Mouse (Mus musculus): Measurements from ENCODE around the gene Rbbp4. TPM values are rescaled to one million over a fixed set of nuclear protein-coding genes. Genes with fewer than 3 reads are reported as not detected.

The Rbbp4 gene
- total RNA-seq, 2 experiments from 2014 or later, result 123 to 129 TPM

DNA sequence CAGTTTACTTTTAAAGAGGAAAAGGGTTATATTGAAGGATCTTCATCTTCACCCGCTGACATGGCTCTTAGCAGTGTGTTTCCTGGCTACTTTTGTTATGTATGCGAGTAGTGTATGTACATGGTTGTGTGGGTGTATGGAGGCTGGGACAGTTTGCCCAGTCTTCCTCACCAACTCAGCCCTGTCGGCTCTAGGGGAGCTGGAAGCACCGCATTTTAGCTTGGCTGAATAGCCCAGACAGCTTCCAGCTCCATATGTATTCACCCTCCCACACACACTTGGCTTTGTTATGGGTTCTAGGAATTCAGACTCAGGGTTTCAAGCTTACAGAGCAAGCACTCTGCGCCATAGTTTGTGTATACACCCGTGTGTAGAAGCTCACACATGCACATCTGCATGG is 15.9 kb upstream of the Rbbp4 start:
- peak; percentile 51 for DNase-seq

DNA sequence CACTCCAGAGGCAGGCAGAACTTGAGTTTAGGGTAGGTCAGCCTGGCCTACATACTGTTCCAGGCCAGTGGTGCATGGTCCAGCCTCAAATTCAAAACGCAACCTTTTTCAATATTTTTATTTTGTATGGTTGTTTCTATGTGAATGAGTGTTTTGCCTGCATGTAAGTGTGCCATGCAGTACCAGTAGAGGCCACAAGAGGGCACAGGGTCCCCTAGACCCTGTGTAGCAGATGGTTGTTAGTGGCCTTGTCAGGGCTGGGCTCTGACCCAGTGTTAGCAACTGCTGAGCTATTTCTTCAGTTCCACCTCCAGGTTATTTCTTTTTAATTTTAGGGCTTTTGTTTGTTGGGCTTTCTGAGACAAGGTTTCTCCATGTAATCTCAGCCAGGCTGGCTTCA is 15.5 kb upstream of the Rbbp4 start:
- peak; percentile 25 to 45 for DNase-seq

DNA sequence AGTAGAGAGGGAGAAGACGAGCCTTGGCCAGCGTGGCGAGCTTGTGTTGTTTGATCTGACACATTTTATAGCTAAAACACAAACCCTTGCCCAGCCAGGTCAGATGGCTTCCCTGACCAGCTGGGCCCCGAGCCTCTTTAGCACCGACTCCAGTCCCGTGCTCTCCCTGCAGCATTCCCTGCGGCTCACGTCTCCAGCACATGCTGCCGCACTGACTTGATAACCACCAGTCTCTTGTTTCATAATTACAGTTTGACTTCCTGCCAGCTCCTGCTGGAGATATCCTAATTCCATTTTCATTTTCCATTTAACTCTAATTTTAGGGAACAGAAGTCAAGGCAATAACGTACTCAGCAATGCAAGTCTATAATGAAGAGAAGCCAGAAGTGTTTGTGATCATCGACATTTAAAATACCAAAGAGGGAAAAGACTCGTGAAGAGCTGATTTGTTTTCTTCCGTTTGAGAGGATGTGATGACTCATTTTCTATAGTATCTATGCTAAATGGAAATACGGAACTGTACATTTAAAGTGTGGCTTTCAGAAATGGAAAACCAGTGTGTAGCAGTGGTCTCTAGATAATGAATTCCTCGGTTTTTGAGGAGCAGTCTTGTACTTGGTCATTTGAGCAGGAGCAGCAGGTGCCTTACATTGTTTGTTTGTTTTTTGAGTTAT is 11.4 kb upstream of the Rbbp4 start:
- DNase-seq, result peak; percentile 34 to 46

DNA sequence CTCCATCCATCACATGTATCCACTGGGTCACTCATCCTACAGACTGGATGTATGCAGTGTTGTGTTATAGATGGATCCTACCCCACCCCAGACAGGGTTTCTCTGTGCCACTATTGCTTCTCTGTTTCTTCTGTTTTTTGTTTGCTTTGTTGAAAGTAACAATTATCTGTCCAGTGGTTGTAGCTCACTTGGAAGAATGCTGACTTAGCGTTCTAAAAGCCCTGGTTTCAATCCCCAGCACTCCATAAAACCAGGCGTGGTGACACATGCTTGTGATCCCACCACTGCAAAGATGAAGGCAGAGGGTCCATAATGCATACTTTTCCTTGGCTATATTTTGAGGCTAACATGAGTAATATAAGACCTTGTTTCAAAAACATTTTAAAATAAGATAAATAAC is 7.5 kb upstream of the Rbbp4 start:
- DNase-seq, result no peak

DNA sequence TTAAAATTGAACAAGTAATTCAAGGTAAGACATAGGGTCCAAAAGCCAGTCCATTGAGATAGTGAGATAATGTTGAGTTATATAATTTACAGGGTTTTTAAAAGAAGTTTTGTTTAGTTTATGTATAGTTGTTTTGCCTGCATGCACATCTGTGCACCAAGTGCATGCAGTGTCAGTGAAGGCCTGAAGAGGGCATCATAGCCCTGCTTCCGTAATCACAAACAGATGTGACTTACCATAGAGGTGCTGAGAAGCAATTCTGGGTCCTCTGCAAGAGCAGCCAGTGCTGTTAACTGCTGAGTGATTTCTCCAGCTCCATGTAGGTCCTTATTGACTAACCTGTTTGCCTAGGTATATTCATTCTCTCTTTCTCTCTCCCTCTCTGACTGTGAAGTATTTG is 6.7 kb upstream of the Rbbp4 start:
- DNase-seq, result no peak

DNA sequence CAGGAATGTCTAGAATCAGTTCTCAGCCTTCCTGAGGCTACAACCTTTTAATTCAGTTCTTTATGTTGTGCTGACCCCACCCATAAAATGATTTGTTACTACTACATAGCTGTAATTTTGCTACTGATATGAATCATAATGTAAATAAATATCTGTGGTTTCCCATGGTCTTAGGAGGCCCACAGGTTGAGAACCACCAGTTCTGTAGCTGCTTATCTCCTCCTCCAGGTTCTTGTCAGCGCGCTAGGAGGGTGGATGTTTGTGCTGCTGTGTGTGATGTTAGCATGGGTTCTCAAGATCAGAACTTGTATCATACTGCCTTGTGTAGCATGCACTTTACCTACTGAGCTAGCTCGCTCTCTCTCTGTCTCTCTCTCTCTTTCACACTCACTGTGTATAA is 4.6 kb upstream of the Rbbp4 start:
- DNase-seq, result no peak

DNA sequence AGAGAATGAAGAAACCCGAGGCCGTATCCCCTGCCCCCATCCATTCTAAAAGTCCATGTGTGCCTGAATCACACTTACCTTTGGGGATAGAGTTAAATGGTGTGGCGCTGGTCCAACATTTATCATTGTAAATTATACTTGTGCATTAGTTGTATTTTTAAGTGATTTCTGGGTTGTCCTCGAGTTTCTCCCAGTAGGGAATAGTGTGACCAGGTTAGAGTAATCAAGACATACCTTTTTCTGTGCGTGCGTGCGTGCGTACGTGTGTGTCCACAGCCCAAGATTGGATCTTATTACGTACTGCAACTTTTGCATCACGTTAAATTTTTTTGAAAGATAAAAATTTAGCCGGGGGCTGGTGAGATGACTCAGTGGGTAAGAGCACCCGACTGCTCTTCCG is 1.1 kb upstream of the Rbbp4 start:
- DNase-seq, result no peak

DNA sequence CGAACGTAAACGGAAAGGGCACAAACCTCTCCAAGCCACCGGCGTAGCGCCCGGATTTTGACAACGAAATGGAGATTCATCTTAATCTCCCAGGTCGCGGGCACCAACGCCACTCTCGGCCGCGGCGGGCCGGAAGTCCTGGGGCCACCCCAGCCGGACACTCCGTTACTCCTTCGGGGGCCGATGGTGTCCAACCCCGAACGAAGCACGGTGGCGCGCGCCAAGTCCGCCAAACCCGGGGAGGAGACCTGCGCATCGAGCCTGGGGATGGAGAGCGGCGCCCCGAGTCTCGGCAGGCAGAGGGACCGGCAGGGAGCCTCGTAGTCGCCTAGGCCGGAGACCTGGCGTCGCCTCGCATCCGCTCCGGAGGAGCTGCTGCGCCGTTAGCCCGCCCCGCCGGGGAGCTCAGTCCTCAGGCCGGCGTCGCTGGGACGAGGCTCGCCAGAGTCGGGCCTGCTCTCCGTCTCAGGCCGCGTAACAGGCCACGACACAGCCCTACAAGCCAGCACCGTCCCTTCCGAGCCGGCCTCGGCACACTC is 424 bp downstream of the Rbbp4 start:
- DNase-seq, result no peak

DNA sequence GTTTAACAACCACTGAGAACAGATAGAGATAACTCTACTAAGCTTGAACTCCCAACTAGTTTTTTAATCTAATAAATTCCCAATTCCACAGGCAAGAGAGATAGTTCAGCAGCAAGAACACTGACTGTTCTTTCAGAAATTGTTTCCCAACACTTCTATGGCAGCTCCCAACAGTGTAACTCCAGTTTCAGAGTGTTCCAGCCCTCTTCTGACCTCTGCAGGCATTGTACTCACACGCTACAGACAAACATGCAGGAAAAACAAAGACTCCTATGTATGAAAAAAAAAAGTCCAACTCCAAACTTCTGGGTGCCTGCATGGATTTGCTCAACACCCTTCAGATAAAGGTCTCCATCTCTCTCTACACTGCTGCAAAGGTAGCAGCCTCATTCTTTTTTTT is 2.3 kb downstream of the Rbbp4 start:
- no peak for DNase-seq

DNA sequence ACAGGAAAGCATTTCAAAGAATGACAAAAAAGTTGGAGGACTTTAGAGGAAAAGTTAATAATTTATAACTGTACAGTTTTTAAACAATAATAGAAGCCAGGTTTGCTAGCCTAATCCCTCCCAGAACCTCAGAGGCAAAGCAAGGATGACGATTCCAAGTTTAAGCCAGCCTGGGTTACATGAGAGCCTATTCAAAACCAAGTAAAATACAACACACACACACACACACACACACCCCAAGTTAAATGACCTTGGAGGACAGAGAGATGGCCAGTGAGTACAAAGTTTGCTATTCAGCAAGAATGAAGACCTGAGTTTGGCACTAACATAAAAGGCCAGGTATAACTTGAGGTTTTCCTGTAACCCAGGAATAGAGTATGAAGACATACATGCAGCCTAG is 9.0 kb downstream of the Rbbp4 start:
- no peak for DNase-seq

DNA sequence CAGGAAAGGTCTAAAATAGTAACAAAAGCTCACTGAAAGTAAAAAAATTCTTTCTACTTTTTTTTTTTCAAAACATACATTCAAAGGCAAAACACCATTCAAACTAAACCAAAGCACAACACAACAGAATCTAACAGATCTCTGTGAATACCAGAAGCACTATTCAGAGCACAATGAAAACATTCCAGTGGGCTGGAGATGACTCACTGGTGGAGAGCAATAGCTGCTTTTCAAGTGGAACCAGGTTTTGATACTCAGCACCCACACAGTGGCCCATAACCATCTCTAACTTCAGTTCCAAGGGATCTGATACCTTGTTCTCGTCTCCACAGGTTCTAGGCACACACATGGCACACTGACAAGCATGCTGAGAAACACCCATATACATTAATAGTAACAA is 10.4 kb downstream of the Rbbp4 start:
- DNase-seq, result no peak

DNA sequence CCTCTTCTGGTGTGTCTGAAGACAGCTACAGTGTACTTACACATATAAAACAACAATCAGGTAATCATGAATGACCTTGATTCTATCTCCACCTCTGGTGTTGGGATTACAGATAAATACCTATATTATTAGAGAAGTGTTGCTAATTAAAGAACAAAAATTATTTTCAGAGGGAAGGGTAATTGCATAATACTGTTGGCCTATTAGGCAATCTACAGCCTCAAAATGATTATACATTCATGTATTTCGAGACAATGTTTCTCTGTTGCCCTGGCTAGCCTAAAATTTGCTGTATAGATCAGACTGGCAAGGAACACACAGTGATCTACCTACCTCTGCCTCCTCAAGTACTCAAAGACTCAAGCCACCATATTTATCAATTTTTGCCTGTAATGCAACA is 11.7 kb downstream of the Rbbp4 start:
- no peak for DNase-seq

DNA sequence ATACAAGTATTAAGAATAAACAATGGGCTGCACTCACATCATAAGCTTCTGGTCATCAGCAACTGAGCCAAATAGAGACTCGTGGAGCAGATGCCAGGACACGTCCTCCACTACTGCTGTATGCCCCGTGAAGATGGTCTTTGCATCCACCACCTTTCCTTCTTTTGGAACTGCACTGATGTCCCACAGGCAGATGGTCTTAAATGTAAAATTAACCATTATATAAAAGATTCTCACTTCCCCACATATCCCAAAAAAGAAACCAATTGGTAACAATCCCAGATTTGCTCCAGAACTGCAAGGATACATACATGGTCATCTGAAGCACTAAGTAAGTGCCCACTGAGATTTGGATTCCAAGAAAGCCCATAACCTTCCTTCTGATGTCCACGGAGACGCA is 13.1 kb downstream of the Rbbp4 start:
- DNase-seq, result no peak

DNA sequence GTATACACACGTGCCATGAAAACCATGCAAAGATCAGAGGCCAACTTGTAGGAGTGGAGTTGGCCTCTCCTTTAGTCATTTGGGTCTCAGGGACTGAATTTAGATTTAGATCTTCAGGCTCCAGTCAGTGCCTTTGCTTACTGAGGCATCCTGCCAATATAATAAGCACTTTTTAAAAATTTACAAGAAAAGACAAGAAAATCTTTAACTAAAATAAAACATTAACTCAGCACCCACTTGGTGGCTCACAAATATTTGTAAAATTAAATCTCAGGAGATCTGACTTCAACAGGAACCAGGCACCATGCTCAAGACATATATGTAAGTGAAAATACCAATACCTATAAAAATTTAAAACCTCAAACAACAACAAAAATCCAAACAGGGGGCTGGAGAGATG is 14.3 kb downstream of the Rbbp4 start:
- no peak for DNase-seq

DNA sequence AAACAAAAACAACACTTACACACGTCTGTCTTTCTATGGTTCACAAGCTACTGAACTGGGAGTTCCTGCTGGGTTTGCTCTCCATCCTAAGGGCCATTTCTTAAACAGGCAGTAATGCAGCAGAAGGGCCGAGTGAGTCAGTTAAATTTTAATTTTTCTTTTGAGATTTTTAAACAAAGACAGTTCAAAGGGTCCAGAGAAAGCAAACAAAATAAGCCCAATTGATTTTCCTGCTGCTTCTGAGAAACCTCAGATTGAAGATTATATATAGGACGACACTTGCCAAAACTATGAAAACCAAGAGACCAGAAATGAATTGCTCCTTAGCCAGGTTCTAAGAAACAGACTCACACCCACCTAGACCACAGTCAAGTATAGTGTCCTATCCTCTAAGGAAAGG is 21.3 kb downstream of the Rbbp4 start:
- no peak for DNase-seq

DNA sequence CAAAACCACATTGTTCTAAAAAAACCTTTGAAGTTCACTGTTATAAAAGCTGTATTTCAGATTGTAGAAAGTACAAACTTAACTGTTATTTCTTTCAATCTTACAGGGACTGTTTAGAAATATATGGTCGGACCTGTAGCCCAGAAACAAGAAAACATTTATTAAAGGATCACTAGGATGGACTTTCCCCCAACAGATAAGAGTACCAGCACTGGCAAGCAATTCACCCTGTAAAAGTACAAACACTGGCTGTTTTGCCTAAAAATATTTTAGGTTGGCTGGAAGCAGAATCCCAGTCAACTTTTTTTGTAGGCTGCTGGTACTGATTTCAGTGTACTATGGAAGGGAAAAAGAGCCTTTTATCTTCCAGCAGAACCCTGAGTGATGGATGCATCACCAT is 27.2 kb downstream of the Rbbp4 start:
- DNase-seq, result no peak

DNA sequence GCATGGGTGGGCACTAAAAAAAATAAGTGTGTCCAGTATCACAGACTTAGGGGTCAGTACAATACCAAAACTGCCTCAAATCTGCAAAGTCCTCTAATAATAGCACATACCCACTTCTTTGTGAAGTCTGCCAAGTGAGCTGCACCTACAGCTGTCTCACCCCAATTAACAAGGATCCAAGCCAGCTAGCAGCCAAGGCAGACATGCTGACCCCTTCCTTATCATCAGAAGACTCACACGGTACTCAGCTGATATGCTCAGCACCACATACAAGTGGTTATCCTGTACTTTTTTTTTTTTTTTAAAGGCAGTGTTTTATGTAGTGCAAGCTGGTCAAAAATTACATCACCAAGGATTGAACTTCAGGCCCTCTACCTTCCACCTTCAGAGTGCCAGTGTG is 30.9 kb downstream of the Rbbp4 start:
- DNase-seq, result no peak

DNA sequence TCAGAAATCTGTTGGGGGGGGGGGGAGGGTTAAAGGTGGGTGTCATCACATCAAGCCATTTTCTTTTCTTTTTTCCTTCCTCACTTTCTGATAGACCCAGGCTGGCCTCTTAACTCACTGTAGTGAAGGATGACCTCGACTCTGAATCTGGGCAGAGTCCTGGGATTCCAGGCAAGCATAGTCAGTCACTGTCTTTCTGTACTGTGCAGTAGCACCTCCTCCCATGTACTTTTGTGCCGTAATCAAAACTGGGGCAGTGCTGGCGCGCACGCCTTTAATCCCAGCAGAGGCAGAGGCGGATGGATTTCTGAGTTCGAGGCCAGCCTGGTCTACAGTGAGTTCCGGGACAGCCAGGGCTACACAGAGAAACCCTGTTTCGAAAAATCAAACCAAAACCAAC is 31.4 kb downstream of the Rbbp4 start:
- DNase-seq, result no peak

DNA sequence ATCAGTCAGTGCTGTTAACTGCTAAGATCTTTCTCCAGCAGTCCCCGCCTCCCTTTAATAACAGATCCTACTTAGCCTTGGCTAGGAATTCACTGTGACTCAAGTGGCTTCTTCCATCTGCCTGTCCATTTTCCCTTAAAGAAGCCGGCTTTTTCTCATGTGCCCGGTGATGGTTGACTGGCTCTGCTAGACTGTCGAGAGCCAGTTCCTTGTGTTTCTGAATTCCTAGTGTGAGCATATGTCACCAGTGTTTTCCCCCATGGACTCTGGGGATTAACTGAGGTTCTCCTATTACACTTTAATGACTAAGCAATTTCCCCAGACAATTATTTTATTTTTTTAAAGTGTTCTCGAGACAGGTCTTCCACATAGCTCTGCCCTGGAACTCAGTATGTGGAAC is 31.8 kb downstream of the Rbbp4 start:
- DNase-seq, result no peak

DNA sequence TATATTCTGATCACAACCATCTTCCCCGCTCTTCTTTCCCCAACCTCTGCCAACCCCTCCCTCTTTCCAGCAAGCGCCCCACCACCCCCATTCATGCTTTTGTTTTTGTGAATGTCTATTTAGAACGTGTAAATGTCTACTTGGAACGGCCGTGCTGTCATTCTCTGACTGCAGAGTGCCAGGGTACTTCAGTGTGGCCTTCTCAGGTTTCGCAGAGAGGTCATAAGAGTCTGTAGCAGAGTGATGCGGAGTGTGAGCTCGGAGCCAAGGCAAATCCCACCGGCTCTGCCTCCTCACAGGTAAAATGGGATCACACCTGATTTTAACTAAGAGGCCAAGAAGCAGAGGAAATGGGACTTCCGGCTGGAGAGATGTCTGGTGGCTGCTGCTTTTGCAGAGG is 36.0 kb downstream of the Rbbp4 start:
- no peak for DNase-seq

DNA sequence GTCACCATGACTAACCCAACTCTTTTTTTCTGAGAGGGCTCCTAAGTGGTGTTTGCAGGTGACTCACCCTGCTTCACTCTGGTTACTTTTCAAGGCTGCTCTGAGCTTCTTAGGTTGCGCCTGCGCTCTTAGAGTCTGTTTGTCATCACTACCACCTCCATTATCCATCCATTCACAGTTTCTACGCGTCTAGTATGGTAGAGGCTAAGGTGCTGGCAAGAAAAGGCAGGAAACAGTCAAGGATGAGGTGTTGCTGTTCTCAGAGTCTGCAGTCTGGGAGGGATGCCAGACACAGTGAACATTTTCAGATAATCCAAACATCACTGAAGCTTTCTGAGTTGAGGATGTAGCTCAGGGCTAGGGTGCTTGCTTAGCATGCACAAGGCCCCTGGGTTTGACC is 37.4 kb downstream of the Rbbp4 start:
- no peak for DNase-seq

DNA sequence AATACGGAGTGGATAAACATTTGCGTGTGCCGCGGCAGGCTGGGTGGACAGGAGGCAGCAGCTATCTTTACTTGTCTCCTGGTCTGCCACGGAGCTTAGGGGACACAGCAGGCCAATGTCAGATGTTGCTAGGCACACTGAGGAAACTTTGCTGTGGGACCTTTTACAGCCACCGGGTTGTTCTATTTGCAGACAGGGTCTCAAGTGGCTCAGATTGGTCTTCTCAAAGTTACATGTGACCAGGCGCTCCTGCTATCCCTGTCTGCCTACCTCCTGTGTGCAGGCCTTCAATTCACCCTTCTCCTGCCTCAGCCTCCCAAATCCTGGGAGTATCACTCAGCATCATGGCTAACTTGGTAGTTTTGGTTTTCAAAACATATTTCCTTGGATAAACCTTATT is 39.1 kb downstream of the Rbbp4 start:
- no peak for DNase-seq

DNA sequence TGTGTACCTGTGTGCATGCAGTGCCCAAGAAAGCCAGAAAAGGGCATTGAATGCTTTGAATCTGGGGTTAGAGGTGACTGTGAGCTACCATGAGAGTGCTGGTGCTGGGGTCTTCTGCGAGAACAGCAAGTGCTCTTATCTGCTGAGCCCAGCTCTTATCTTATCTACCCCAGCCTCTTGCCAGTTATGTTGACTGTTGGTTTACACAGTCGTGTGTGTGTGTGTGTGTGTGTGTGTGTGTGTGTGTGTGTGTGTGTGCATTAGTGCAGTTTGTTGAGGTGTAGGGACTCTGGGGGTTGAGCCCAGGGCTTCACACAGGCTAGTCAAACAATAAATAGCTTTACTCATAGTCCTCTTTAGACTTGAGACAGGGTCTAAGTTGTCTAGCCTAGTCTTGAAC is 40.0 kb downstream of the Rbbp4 start:
- DNase-seq, result no peak

DNA sequence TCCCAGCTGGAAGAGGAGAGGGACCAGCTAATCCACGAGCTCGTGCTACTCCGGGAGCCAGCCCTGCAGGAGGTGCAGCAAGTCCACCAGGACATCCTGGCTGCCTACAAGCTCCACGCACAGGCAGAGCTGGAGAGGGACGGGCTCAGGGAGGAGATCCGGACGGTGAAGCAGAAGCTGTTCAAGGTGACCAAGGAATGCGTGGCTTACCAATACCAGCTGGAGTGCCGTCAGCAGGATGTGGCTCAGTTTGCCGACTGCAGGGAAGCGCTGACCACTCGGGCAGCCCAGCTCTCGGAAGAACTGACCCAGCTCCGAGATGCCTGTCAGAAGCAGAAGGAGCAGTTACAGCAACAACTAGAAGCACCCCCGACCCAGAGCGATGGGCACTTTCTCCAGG is 41.5 kb downstream of the Rbbp4 start:
- DNase-seq, result no peak

DNA sequence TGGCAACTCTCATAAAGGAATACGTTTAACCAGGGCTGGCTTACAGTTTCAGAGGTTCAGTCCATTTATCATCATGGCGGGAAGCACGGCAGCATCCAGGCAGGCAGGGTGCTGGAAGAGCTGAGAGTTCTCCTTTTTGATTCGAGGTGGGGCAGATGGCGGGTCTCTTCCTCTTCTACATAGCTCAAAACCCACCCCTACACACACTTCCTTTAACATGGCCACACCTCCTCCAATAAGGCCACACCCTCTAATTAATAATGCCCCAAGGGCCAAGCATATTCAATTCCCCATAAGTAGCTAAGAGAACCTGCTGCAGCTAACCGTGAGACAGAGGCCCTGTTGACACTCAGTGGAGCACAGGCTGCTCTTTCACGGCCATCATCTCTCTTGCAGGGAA is 42.3 kb downstream of the Rbbp4 start:
- no peak for DNase-seq
